Mouse (Mus musculus) heart, postnatal 10 days (tissue): ENCODE results near the gene Gnb1l. TPM values are rescaled to one million over a fixed set of nuclear protein-coding genes. Genes with fewer than 3 reads are reported as not detected.

Source experiments
- DNase-seq, 2 experiments: peaks; one replicate each; pipeline ENCODE4 v3.0.0; 2021
- intact Hi-C: fragments of 180-260 bp; cut with DNase I; formaldehyde crosslinking; loops from one replicate; pipeline ENCODE4 v1.15.1; 2025
- total RNA-seq, 2 experiments: library from RNA; stranded (reverse); gene quantifications; 2 replicates each; pipeline ENCODE4 v1.2.3; 2021

The Gnb1l gene
- total RNA-seq, 2 experiments from 2014 or later: 6.4 to 6.9 TPM

GRCm38 (mm10) chr16:18537407-18537990 lies 39.0 kb downstream of the Gnb1l start:
- DNase-seq: no peak

GRCm38 (mm10) chr16:18539281-18539680 lies 40.8 kb downstream of the Gnb1l start:
- intact Hi-C loops: no loop called here
- DNase-seq: no peak

More at GRCm38 (mm10) chr16:18537407-18537990, 39.0 kb downstream of the Gnb1l start:
- intact Hi-C loops: no loop called here

- intact Hi-C loops: no loop called here
Measured at GRCm38 (mm10) chr16:18543151-18543829, 44.8 kb downstream of the Gnb1l start.

GRCm38 (mm10) chr16:18547891-18548290 lies 49.4 kb downstream of the Gnb1l start:
- no peak for DNase-seq
- intact Hi-C loops: no loop called here

More at GRCm38 (mm10) chr16:18543151-18543829, 44.8 kb downstream of the Gnb1l start:
- DNase-seq: peak; percentile 38 to 41

GRCm38 (mm10) chr16:18551604-18552003 lies 53.1 kb downstream of the Gnb1l start:
- intact Hi-C loops: loop anchor here (5.0 kb wide), 1 partner anchor 51 kb away; no protein-coding TSS in a partner anchor
- no peak for DNase-seq

GRCm38 (mm10) chr16:18552106-18552710 lies 53.7 kb downstream of the Gnb1l start:
- intact Hi-C loops: loop anchor here (5.0 kb wide), 1 partner anchor 50 kb away; no protein-coding TSS in a partner anchor
- no peak for DNase-seq

- intact Hi-C loops: loop anchor here (5.0 kb wide), 1 partner anchor 48 kb away; no protein-coding TSS in a partner anchor
- no peak for DNase-seq
Measured at GRCm38 (mm10) chr16:18554721-18555120, 56.2 kb downstream of the Gnb1l start.

GRCm38 (mm10) chr16:18555235-18555935 lies 56.9 kb downstream of the Gnb1l start:
- DNase-seq: peak; percentile 72 to 79

GRCm38 (mm10) chr16:18556461-18556860 lies 57.9 kb downstream of the Gnb1l start:
- intact Hi-C loops: no loop called here
- no peak for DNase-seq

More at GRCm38 (mm10) chr16:18555235-18555935, 56.9 kb downstream of the Gnb1l start:
- intact Hi-C loops: no loop called here

GRCm38 (mm10) chr16:18564472-18564871 lies 66.0 kb downstream of the Gnb1l start:
- intact Hi-C loops: no loop called here
- DNase-seq: peak in 1 of 2 experiments; percentile 53

- DNase-seq: no peak
- intact Hi-C loops: no loop called here
Measured at GRCm38 (mm10) chr16:18568599-18568998, 70.1 kb downstream of the Gnb1l start.

GRCm38 (mm10) chr16:18574196-18574595 lies 75.7 kb downstream of the Gnb1l start:
- intact Hi-C loops: no loop called here
- no peak for DNase-seq

GRCm38 (mm10) chr16:18577071-18577470 lies 78.6 kb downstream of the Gnb1l start:
- no peak for DNase-seq
- intact Hi-C loops: no loop called here

- intact Hi-C loops: no loop called here
- no peak for DNase-seq
Measured at GRCm38 (mm10) chr16:18577599-18578160, 79.2 kb downstream of the Gnb1l start.

- intact Hi-C loops: no loop called here
- DNase-seq: no peak
Measured at GRCm38 (mm10) chr16:18580389-18580788, 81.9 kb downstream of the Gnb1l start.

- intact Hi-C loops: no loop called here
- DNase-seq: no peak
Measured at GRCm38 (mm10) chr16:18581050-18581622, 82.6 kb downstream of the Gnb1l start.

GRCm38 (mm10) chr16:18581623-18582205 lies 83.2 kb downstream of the Gnb1l start:
- intact Hi-C loops: no loop called here

GRCm38 (mm10) chr16:18582426-18583148 lies 84.1 kb downstream of the Gnb1l start:
- DNase-seq: no peak
- intact Hi-C loops: no loop called here

More at GRCm38 (mm10) chr16:18581623-18582205, 83.2 kb downstream of the Gnb1l start:
- DNase-seq: no peak

GRCm38 (mm10) chr16:18583169-18583568 lies 84.7 kb downstream of the Gnb1l start:
- DNase-seq: no peak
- intact Hi-C loops: no loop called here
